Mouse (Mus musculus) lung, embryonic 15.5 days (tissue): ENCODE results near the gene Adamtsl2. TPM values are rescaled to one million over a fixed set of nuclear protein-coding genes. Genes with fewer than 3 reads are reported as not detected.

Experiments used
- ATAC-seq: fragments of 200-750 bp; cut with Nextera tagmentation; 2 replicates; pipeline ENCODE4 v1.8.0; 2017; ENCODE audit warnings: moderate number of reproducible peaks, borderline replicate concordance; ENCODE audit not compliant: low FRiP score, low TSS enrichment; ENCODE audit errors: extremely low read depth
- H3K27ac ChIP-seq: fragments of 300-500 bp; sonication (generic); 2 replicates; pipeline ENCODE4 v1.5.1; 2015; ENCODE audit warnings: moderate library complexity, mild to moderate bottlenecking, inconsistent platforms
- H3K27me3 ChIP-seq: fragments of 300-500 bp; sonication (generic); 2 replicates; pipeline ENCODE4 v1.6.1; 2015; ENCODE audit warnings: inconsistent platforms
- H3K36me3 ChIP-seq: fragments of 300-500 bp; sonication (generic); 2 replicates; pipeline ENCODE4 v1.6.1; 2015; ENCODE audit warnings: inconsistent platforms
- H3K4me1 ChIP-seq: fragments of 300-500 bp; sonication (generic); 2 replicates; pipeline ENCODE4 v1.6.1; 2015; ENCODE audit warnings: inconsistent platforms
- H3K4me2 ChIP-seq: fragments of 300-500 bp; sonication (generic); 2 replicates; pipeline ENCODE4 v1.6.1; 2015; ENCODE audit warnings: inconsistent platforms, mild to moderate bottlenecking, moderate library complexity
- H3K4me3 ChIP-seq: fragments of 300-500 bp; sonication (generic); 2 replicates; pipeline ENCODE4 v1.5.1; 2015; ENCODE audit warnings: mild to moderate bottlenecking, inconsistent platforms
- H3K9ac ChIP-seq: fragments of 300-500 bp; sonication (generic); 2 replicates; pipeline ENCODE4 v1.6.1; 2015; ENCODE audit warnings: inconsistent platforms
- H3K9me3 ChIP-seq: fragments of 300-500 bp; sonication (generic); 2 replicates; pipeline ENCODE4 v1.6.1; 2016; ENCODE audit warnings: inconsistent platforms
- WGBS: fragments of 180-500 bp; shearing (Covaris S2); methylation state at CpG from one replicate; pipeline ENCODE4 v1.1.7; 2015; 5-methylcytosine and 5-hydroxymethylcytosine counted together
- polyA plus RNA-seq: library from polyadenylated mRNA; unstranded; fragments of >200 nt; fragmentation: Nextera tagmentation; extraction: Ambion mirVana; gene quantifications from 2 replicates; pipeline ENCODE4 v1.2.1, GENCODE M21; 2015

The Adamtsl2 gene
- polyA plus RNA-seq, 1 experiment from 2014 or later, result 27.4 TPM

- 53% methylated on average over 2 of the region's 2 CpGs for WGBS
- Histone ChIP-seq H3K9me3 (no peaks in the 10 kb centered on the region), H3K36me3 (no peaks in the 10 kb centered on the region), H3K4me2 (no peak overlapping the region), H3K4me3 (no peak overlapping the region), H3K4me1 (peaks cover 12% of the 10 kb centered on the region; the same call in 1 of the 2 replicates), H3K27ac (no peak overlapping the region), H3K9ac (no peak overlapping the region), H3K27me3 (peaks cover 45% of the 10 kb centered on the region)
- no peak for ATAC-seq
Observed at GRCm38 (mm10) chr2:27144957-27145356, 65.8 kb downstream of the Adamtsl2 start.

DNA sequence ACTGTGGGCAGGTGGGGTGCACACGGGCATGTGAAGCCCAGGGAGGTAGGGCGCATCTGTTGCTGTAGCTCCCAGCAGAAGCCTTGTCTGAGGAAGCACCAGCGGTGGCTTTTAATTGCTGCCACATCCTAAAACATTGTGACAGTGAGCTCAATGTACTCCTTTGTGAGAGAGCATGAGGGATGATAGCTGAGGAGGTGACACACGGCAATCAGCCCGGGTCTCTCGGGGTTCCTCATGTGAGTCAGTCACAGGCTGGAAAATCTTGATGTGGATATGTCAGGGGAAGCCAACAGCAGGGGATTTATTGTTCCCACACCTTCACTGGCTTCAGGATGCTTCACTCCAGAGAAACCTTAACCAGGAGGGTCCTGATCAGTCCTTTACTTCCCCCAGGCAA is 67.7 kb downstream of the Adamtsl2 start:
- Histone ChIP-seq H3K36me3 (no peaks in the 10 kb centered on the region), H3K4me3 (no peak overlapping the region), H3K27ac (no peak overlapping the region), H3K27me3 (peaks cover 26% of the 10 kb centered on the region), H3K4me1 (peaks cover 11% of the 10 kb centered on the region; the same call in 1 of the 2 replicates), H3K9ac (no peak overlapping the region), H3K9me3 (no peaks in the 10 kb centered on the region), H3K4me2 (no peak overlapping the region)
- no peak for ATAC-seq
- WGBS, result 77% methylated on average over 6 of the region's 6 CpGs

- WGBS, result 19% methylated on average over 2 of the region's 2 CpGs
- no peaks in the 10 kb centered on the region for H3K9me3 ChIP-seq
- no peak for ATAC-seq
- 0 out of 2 replicates have a peak, but pooled peaks cover 6% of the 10 kb centered on the region for H3K4me1 ChIP-seq
- no peak overlapping the region for H3K4me3 ChIP-seq
- H3K36me3 ChIP-seq, result no peaks in the 10 kb centered on the region
- H3K4me2 ChIP-seq, result no peak overlapping the region
- H3K27ac ChIP-seq, result no peak overlapping the region
- H3K27me3 ChIP-seq, result peaks cover 6% of the 10 kb centered on the region; the same call in 1 of the 2 replicates
- no peak overlapping the region for H3K9ac ChIP-seq
Observed at GRCm38 (mm10) chr2:27149457-27149856, 70.3 kb downstream of the Adamtsl2 start.

- WGBS, result 72% methylated on average over 10 of the region's 10 CpGs
- no peak overlapping the region for H3K9ac ChIP-seq
- H3K27ac ChIP-seq, result no peak overlapping the region
- no peak overlapping the region for H3K4me2 ChIP-seq
- no peaks in the 10 kb centered on the region for H3K36me3 ChIP-seq
- no peak for ATAC-seq
- H3K4me1 ChIP-seq, result 0 out of 2 replicates have a peak, but pooled peaks cover 3% of the 10 kb centered on the region
- no peak overlapping the region for H3K4me3 ChIP-seq
- H3K9me3 ChIP-seq, result no peaks in the 10 kb centered on the region
- H3K27me3 ChIP-seq, result no peaks in the 10 kb centered on the region; the same call in 1 of the 2 replicates
Observed at GRCm38 (mm10) chr2:27154466-27155185, 75.4 kb downstream of the Adamtsl2 start.

DNA sequence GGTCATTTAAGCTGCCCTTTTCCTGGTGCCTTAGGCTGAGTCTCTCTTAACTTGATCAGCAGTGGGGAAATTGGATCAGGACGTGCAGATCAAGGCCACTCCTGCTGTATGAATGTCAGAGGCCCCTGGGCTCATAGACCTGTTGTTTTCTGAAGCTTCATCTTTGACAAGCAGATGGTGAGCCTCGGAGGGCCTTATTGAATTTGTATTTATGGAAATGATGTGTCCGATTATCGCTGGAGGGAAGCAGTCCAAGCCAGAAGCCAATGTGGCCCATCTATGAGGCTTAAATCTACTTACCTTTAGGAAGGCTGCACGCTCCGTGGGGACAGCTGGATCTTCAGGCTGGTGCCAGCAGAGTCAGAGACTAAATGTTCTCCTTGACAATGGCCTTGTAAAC is 77.4 kb downstream of the Adamtsl2 start:
- WGBS, result 77% methylated on average over 6 of the region's 6 CpGs
- no peaks in the 10 kb centered on the region for H3K9me3 ChIP-seq
- no peak for ATAC-seq

More for the DNA sequence above, 77.4 kb downstream of the Adamtsl2 start:
- Histone ChIP-seq H3K4me3 (no peak overlapping the region), H3K4me1 (no peaks in the 10 kb centered on the region), H3K9ac (no peak overlapping the region), H3K27me3 (no peaks in the 10 kb centered on the region; the same call in 1 of the 2 replicates), H3K36me3 (no peaks in the 10 kb centered on the region), H3K4me2 (no peak overlapping the region), H3K27ac (no peak overlapping the region)

Other genes starting within 250 kb of the Adamtsl2 start
- not detected in 2 replicates for gene Abo, start 214.4 kb upstream of the Adamtsl2 start, polyA plus RNA-seq
- 26.2 and 27.3 TPM in 2 replicates for gene Surf6, start 176.5 kb upstream of the Adamtsl2 start, polyA plus RNA-seq
- 52.0 and 53.7 TPM in 2 replicates for gene Med22, start 168.7 kb upstream of the Adamtsl2 start, polyA plus RNA-seq
- 614 and 640 TPM in 2 replicates for gene Rpl7a, start 168.6 kb upstream of the Adamtsl2 start, polyA plus RNA-seq
- gene Surf2, start 163.0 kb upstream of the Adamtsl2 start, polyA plus RNA-seq, result 37.6 and 38.3 TPM in 2 replicates
- gene Surf1, start 162.8 kb upstream of the Adamtsl2 start, polyA plus RNA-seq, result 52.4 and 56.8 TPM in 2 replicates
- 222 and 225 TPM in 2 replicates for gene Surf4, start 145.5 kb upstream of the Adamtsl2 start, polyA plus RNA-seq
- 0.31 TPM in 1 of 2 replicates, not detected in the other for gene Stkld1, start 145.3 kb upstream of the Adamtsl2 start, polyA plus RNA-seq
- 43.0 and 44.7 TPM in 2 replicates for gene Rexo4, start 115.0 kb upstream of the Adamtsl2 start, polyA plus RNA-seq
- gene Adamts13, start 106.0 kb upstream of the Adamtsl2 start, polyA plus RNA-seq, result 0.09 TPM in 1 of 2 replicates, not detected in the other
- 59.0 and 60.9 TPM in 2 replicates for gene Cacfd1, start 69.5 kb upstream of the Adamtsl2 start, polyA plus RNA-seq
- gene Slc2a6, start 51.4 kb upstream of the Adamtsl2 start, polyA plus RNA-seq, result 0.48 and 0.77 TPM in 2 replicates
- gene Mymk, start 7.2 kb upstream of the Adamtsl2 start, polyA plus RNA-seq, result 0.49 and 0.76 TPM in 2 replicates
- gene Fam163b, start 63.1 kb downstream of the Adamtsl2 start, polyA plus RNA-seq, result 0.69 and 0.70 TPM in 2 replicates
- gene Dbh, start 85.9 kb downstream of the Adamtsl2 start, polyA plus RNA-seq, result 0.34 and 2.4 TPM in 2 replicates
- gene Sardh, start 169.0 kb downstream of the Adamtsl2 start, polyA plus RNA-seq, result 25.6 and 27.9 TPM in 2 replicates